Mouse (Mus musculus): Measurements from ENCODE around the gene Cfap73.

Gene Cfap73

DNA sequence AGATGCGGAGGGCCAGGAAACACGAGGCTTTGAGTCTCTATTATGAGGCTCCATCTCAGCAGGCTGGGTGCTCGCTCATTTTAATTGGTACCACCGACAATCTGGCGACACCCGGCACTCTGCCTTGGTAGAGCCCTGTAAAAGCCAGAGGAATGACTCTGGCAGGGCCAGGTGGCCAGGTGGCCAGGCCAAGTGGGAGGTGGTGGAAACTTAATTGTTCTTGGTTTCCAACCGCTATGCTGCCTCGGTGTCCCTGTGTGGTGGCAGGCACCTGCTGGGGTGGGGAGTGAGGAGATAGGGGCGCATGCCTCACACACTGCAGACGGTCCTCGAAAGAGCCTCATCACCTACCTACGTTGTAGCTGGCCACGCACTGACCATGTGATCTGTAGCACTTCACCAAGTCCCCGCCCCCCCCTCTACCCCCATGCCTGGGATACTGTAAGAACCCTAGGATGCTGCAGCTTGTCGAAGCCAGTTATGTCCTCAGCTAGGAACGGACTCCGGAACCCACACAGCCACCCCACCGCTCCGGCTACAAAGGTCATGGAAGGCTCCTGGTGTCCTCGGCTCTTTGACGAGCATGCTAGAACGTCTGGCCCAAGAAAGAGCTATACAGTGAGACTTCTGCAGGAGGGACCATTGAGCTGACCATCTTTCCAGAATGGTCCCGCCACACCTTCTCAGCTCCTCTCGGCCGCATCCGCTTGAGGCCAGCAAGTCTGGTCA is 54.0 kb downstream of the Cfap73 start:
- DNase-seq = no peak

DNA sequence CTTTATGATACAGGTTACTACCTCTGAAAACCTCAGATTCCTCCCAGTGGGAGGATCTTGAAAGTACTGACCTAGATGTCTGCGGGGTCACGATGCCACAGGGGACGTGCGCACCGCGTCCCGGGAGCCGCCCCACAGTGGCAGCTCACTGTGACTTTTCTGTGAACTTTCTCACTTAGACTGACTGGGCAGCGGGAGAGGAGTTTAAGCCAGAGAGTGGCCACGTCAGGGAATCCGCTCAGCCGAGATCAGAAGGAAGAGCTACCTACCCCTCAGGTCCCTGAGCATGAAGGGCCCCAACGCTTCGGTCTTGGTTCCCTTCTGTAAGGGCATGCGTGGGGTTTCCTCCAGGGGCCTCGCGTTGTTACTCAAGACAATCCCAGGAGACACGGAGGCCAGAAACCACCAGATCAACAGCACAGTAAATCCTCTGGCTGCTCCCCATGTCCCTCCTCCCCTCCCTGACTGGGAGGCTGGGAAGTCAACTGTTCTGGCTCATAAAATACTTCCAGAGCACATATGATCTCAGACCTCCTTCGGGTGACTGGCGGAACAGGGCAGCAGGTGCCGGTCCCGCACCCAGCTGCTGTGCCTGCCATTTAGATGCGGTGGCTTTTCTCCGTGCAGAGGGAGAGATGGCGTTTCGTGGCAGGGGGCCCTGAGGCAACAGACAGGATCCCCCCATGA is 54.7 kb downstream of the Cfap73 start:
- DNase-seq = no peak

DNA sequence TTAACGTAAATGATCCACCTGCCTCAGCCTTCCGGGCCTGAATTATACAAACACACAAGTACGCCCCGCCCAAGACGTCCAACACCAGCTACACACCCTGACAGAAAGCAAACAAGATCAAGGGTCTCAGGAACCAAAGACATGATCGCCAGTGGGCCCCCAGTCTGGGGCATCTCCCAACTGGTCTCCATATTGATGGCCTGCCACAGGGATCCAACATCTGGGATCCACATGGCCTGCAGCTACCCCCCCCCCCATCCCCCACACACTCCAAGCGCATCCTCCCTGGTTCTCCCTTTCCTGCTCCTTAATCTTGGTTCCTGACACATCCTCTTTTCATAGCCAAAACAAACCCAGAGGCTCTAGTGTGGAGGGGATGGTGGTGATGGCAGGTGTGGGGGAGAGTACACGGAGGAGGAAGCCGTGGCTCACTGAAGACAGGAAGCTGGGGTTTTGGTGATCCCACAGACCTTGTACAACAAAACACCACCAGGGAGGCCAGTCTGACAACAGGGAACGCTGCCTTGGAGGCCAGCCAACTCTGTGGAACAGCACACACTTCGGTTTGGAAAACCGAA is 55.4 kb downstream of the Cfap73 start:
- no peak for DNase-seq

Data from cerebellum, adult 11 months (tissue).